Mouse (Mus musculus): ENCODE measurements around the gene Mybphl.

GRCm38 (mm10) chr3:108410359-108410714 is 45.6 kb downstream of the Mybphl start:
- TF ChIP-seq POLR2A (IDR thresholded peaks at IDR 0.05; ENCODE audit: low read depth, low read length): no peak
- no peak for TF ChIP-seq CTCF (conservative IDR thresholded peaks at IDR 0.05; ENCODE audit: insufficient read depth, insufficient read length, low read depth, low read length)
